Mouse (Mus musculus) heart, adult 2 months (tissue): ENCODE results near the gene Tbr1. TPM values are rescaled to one million over a fixed set of nuclear protein-coding genes. Genes with fewer than 3 reads are reported as not detected.
A peak's percentile ranks its signal among the peaks of the same experiment; 100 is the strongest.

ENCODE experiments used
- DNase-seq, 2 experiments: peaks; one replicate each; pipeline ENCODE4 v3.0.0; 2021
- H3K27ac ChIP-seq: fragments of 200-600 bp; 2 replicates; pipeline ENCODE4 v1.8.1; 2022
- H3K27me3 ChIP-seq: fragments of 200-500 bp; 2 replicates; pipeline ENCODE4 v1.6.1; 2012; ENCODE audit warnings: mild to moderate bottlenecking, low read length, inconsistent platforms, mixed read lengths; ENCODE audit not compliant: control insufficient read depth, insufficient read depth
- H3K36me3 ChIP-seq: fragments of 200-500 bp; 2 replicates; pipeline ENCODE4 v1.6.1; 2012; ENCODE audit warnings: low read length, inconsistent platforms; ENCODE audit not compliant: control insufficient read depth, insufficient read depth
- H3K4me1 ChIP-seq: fragments of 200-500 bp; 2 replicates; pipeline ENCODE4 v1.6.1; 2011; ENCODE audit warnings: low read length; ENCODE audit not compliant: control insufficient read depth, insufficient read depth
- H3K4me3 ChIP-seq: fragments of 200-600 bp; 2 replicates; pipeline ENCODE4 v1.8.1; 2022
- H3K79me2 ChIP-seq: fragments of 200-500 bp; replicated peaks from 2 replicates; pipeline ENCODE4 v1.6.1; 2012; ENCODE audit warnings: mild to moderate bottlenecking, inconsistent platforms, low read length, moderate library complexity, mixed read lengths; ENCODE audit not compliant: control insufficient read depth, insufficient read depth
- H3K9ac ChIP-seq: fragments of 200-500 bp; 2 replicates; pipeline ENCODE4 v1.6.1; 2012; ENCODE audit warnings: low read depth, mild to moderate bottlenecking, control low read depth, inconsistent platforms, low read length, mixed read lengths
- CTCF ChIP-seq: fragments of 200-600 bp; IDR thresholded peaks from 2 replicates; pipeline ENCODE4 v1.8.1; 2022; ENCODE audit warnings: antibody characterized with exemption, mild to moderate bottlenecking, moderate library complexity
- EP300 ChIP-seq: fragments of 200-500 bp; IDR thresholded peaks from 2 replicates; pipeline ENCODE4 v1.6.1; 2011; ENCODE audit warnings: low read depth, low read length, control low read depth; ENCODE audit not compliant: insufficient read depth
- POLR2A ChIP-seq: fragments of 200-500 bp; IDR thresholded peaks from 2 replicates; pipeline ENCODE4 v1.6.1; 2011; ENCODE audit warnings: mild to moderate bottlenecking, low read depth, low read length, control low read depth; ENCODE audit not compliant: insufficient read depth
- WGBS: fragments of 180-500 bp; shearing (Covaris S2); methylation state at CpG from one replicate; pipeline ENCODE4 v1.1.7; 2018; 5-methylcytosine and 5-hydroxymethylcytosine counted together
- intact Hi-C: fragments of 180-260 bp; cut with DNase I; formaldehyde crosslinking; loops from one replicate; pipeline ENCODE4 v1.15.1; 2025
- polyA plus RNA-seq: library from polyadenylated mRNA; depleted of rRNA; stranded (reverse); fragments of >200 nt; gene quantifications from 2 replicates; pipeline ENCODE4 v1.2.3, GENCODE M21; 2012
- total RNA-seq, 2 experiments: library from RNA; stranded (reverse); gene quantifications; 2 replicates each; pipeline ENCODE4 v1.2.3; 2021

The Tbr1 gene
- total and polyA plus RNA-seq, 3 experiments: 0.09 TPM; not detected in 2

DNA sequence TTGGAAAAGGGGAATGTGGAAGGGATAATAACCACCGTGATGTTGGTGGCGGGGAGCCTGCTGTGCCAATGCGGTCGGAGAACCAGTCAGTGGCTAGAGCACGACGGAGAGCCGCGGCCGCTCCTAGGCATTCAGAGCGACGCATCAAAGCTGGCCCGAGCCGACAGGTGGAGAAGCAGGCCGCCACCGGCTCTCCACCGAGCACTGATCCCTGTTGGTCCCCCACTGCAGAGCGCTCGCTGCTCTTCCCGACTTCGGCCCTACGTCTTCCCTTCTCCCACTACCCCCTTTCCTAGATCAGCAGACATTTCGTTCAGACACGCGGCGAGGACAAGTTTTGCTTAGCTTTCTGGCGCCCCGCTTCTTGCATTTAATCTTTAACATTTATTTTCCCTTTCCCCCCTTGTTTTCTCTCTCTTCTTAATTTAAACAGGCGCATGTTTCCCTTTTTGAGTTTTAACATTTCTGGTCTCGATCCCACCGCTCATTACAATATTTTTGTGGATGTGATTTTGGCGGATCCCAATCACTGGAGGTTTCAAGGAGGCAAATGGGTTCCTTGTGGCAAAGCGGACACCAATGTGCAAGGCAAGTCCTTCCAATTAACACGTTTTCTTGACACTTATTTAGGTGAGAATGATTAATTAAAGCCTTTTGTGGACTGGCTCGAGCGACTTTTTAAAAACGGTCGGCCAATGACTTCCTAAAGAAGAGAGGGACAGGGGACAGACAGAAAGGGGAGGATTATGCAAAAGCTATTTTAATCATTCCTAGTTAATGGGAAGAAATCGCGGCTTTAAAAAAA lies 3.0 kb downstream of the Tbr1 start:
- no peak overlapping the region for H3K27ac ChIP-seq
- WGBS: 3% methylated on average over 39 of the region's 39 CpGs
- H3K79me2 ChIP-seq: no peaks in the 10 kb centered on the region
- H3K27me3 ChIP-seq: peaks cover 34% of the 10 kb centered on the region
- H3K4me3 ChIP-seq: no peak overlapping the region
- no peak overlapping the region for H3K9ac ChIP-seq
- DNase-seq: peak; percentile 15 to 42
- TF ChIP-seq CTCF (no peak), POLR2A (no peak)
- no peaks in the 10 kb centered on the region for H3K4me1 ChIP-seq
- intact Hi-C loops: no loop called here
- H3K36me3 ChIP-seq: no peaks in the 10 kb centered on the region

DNA sequence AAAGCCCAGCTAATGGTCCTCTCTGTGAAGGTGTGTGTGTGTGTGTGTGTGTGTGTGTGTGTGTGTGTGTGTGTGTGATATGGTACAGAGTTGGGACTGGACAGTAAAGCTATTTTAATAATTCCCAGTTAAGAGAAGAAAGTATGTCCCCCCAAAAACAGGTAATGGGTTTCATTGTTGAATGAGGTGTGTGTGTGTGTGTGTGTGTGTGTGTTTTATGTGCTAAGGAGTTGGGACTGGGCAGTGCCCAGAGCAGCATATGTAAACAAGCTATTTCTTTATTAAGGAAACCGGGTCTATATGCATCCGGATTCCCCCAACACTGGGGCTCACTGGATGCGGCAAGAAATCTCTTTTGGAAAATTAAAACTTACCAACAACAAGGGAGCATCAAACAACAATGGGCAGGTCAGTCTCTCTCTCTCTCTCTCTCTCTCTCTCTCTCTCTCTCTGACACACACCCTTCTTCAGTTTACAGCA lies 3.7 kb downstream of the Tbr1 start:
- intact Hi-C loops: no loop called here
- H3K9ac ChIP-seq: no peak overlapping the region
- H3K27ac ChIP-seq: no peak overlapping the region
- 16% methylated on average over 3 of the region's 3 CpGs for WGBS
- H3K27me3 ChIP-seq: peaks cover 39% of the 10 kb centered on the region
- TF ChIP-seq POLR2A (no peak), CTCF (no peak), EP300 (no peak)
- no peaks in the 10 kb centered on the region for H3K36me3 ChIP-seq
- DNase-seq: no peak
- no peaks in the 10 kb centered on the region for H3K4me1 ChIP-seq
- H3K4me3 ChIP-seq: no peak overlapping the region
- no peaks in the 10 kb centered on the region for H3K79me2 ChIP-seq

DNA sequence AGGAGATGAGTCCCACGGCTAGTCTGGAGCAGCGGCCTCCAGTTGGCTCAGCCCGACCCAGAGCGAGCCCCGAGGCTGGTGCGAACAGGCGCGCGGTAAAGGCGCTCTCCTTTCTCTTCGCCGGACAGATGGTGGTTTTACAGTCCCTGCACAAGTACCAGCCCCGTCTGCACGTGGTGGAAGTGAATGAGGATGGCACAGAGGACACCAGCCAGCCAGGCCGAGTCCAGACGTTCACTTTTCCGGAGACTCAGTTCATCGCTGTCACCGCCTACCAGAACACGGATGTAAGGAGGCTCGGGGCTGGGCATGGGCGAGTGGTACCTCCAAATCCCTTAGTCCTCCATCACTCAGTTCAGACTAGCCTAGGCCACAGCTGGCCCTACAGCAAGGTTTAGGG lies 4.4 kb downstream of the Tbr1 start:
- H3K79me2 ChIP-seq: no peaks in the 10 kb centered on the region
- H3K27ac ChIP-seq: no peak overlapping the region
- no peak overlapping the region for H3K4me3 ChIP-seq
- H3K4me1 ChIP-seq: no peaks in the 10 kb centered on the region
- 7% methylated on average over 22 of the region's 22 CpGs for WGBS
- intact Hi-C loops: no loop called here
- no peak for TF ChIP-seq POLR2A
- no peak for TF ChIP-seq EP300
- no peak for TF ChIP-seq CTCF
- H3K36me3 ChIP-seq: no peaks in the 10 kb centered on the region
- DNase-seq: peak; percentile 12 to 40
- no peak overlapping the region for H3K9ac ChIP-seq
- H3K27me3 ChIP-seq: peaks cover 47% of the 10 kb centered on the region

DNA sequence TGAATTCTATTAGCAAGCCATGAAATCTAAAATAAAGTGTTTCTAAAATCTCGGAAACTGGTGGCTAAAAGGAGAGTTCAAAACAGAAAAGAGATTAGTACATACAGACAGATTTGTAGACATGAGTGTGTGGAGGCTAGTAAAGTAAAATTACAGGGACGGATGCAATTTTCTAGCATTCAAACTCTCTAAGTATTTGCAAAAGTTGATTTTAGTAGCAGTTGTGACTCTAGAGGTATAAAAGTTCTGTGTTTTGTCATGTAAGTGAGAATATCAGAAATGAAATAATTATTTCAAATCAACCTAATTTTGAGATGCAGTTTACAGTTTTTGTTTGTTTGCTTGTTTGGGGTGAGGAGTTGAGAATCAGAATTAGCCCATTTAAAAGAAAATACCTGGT lies 5.1 kb downstream of the Tbr1 start:
- DNase-seq: no peak
- Histone ChIP-seq H3K27ac (no peak overlapping the region), H3K27me3 (peaks cover 53% of the 10 kb centered on the region), H3K36me3 (no peaks in the 10 kb centered on the region), H3K4me3 (no peak overlapping the region), H3K79me2 (no peaks in the 10 kb centered on the region), H3K9ac (no peak overlapping the region), H3K4me1 (no peaks in the 10 kb centered on the region)
- intact Hi-C loops: no loop called here
- 44% methylated on average over 2 of the region's 2 CpGs for WGBS
- TF ChIP-seq POLR2A (no peak), EP300 (no peak), CTCF (no peak)

DNA sequence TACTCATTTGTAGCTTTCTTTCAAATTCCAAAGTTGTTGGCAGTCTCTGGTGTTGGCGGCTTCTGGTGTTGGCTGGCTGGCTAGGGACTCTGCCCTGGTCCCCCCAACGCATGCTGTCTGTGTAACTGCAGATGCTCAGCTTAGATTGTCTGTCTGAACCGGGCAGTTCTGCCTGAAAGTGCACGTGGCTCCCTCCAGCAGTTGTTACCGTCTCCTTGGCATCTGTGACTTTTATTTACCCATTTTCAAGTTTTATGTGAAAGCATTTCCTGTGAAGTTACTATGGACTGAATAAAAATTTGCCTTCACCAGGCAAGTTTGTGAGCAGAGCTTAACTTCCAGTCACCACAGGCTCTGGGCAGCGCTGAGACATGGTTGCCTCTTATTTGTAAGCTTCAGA lies 6.0 kb downstream of the Tbr1 start:
- Histone ChIP-seq H3K79me2 (no peaks in the 10 kb centered on the region), H3K4me3 (no peak overlapping the region), H3K27me3 (peaks cover 51% of the 10 kb centered on the region), H3K9ac (no peak overlapping the region), H3K27ac (no peak overlapping the region), H3K4me1 (no peaks in the 10 kb centered on the region), H3K36me3 (no peaks in the 10 kb centered on the region)
- peak; percentile 5 to 20 for DNase-seq
- TF ChIP-seq POLR2A: no peak
- TF ChIP-seq EP300: no peak
- TF ChIP-seq CTCF: no peak
- intact Hi-C loops: no loop called here
- WGBS: 15% methylated on average over 6 of the region's 6 CpGs

DNA sequence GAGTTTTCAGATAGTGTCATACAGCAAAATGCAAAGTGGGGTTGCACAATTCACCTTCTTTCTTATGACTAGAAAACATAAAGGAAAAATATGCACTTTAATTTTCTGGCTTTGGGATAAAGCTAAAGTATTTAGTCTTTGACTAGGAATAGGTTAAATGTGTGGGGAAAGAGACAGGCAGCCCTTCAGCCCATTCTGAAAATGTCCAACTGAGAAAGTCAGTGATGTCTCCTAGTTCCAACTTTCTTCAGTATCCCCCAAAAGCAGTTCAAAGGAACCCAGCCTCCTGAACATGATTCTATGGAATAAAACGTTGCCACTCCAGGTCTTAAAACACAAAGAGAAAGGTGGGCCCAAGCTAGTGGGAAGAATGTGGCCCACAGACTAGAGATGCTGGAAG lies 6.7 kb downstream of the Tbr1 start:
- no peaks in the 10 kb centered on the region for H3K4me1 ChIP-seq
- DNase-seq: no peak
- H3K4me3 ChIP-seq: no peak overlapping the region
- 31% methylated on average over 1 of the region's 1 CpGs for WGBS
- no peaks in the 10 kb centered on the region for H3K79me2 ChIP-seq
- intact Hi-C loops: no loop called here
- TF ChIP-seq EP300: no peak
- TF ChIP-seq POLR2A: no peak
- no peak for TF ChIP-seq CTCF
- no peaks in the 10 kb centered on the region for H3K36me3 ChIP-seq
- H3K9ac ChIP-seq: no peak overlapping the region
- H3K27me3 ChIP-seq: peaks cover 51% of the 10 kb centered on the region
- no peak overlapping the region for H3K27ac ChIP-seq
